Mouse (Mus musculus) liver, embryonic 15.5 days (tissue): ENCODE measurements around the gene Magi1. TPM values are rescaled to one million over a fixed set of nuclear protein-coding genes. Genes with fewer than 3 reads are reported as not detected.

Experiments
- ATAC-seq: fragments of 200-750 bp; cut with Nextera tagmentation; 2 replicates; pipeline ENCODE4 v1.8.0; 2017; ENCODE audit warnings: moderate number of reproducible peaks, mild to moderate bottlenecking, moderate library complexity; ENCODE audit not compliant: insufficient read depth
- H3K27ac ChIP-seq: fragments of 300-500 bp; sonication (generic); replicated peaks from 2 replicates; pipeline ENCODE4 v1.5.1; 2015; ENCODE audit warnings: mild to moderate bottlenecking, inconsistent platforms
- H3K27me3 ChIP-seq: fragments of 300-500 bp; sonication (generic); 2 replicates; pipeline ENCODE4 v1.6.1; 2015; ENCODE audit warnings: mild to moderate bottlenecking, inconsistent platforms
- H3K36me3 ChIP-seq: fragments of 300-500 bp; sonication (generic); replicated peaks from 2 replicates; pipeline ENCODE4 v1.6.1; 2015; ENCODE audit warnings: moderate library complexity, mild to moderate bottlenecking, inconsistent platforms
- H3K4me1 ChIP-seq: fragments of 300-500 bp; sonication (generic); replicated peaks from 2 replicates; pipeline ENCODE4 v1.6.1; 2015; ENCODE audit warnings: inconsistent platforms
- H3K4me2 ChIP-seq: fragments of 300-500 bp; sonication (generic); 2 replicates; pipeline ENCODE4 v1.6.1; 2015; ENCODE audit warnings: moderate library complexity, mild to moderate bottlenecking, inconsistent platforms
- H3K4me3 ChIP-seq: fragments of 300-500 bp; sonication (generic); replicated peaks from 2 replicates; pipeline ENCODE4 v1.5.1; 2015; ENCODE audit warnings: mild to moderate bottlenecking, inconsistent platforms
- H3K9ac ChIP-seq: fragments of 300-500 bp; sonication (generic); 2 replicates; pipeline ENCODE4 v1.6.1; 2015; ENCODE audit warnings: moderate library complexity, mild to moderate bottlenecking, inconsistent platforms
- H3K9me3 ChIP-seq: fragments of 300-500 bp; sonication (generic); replicated peaks from 2 replicates; pipeline ENCODE4 v1.6.1; 2016; ENCODE audit warnings: inconsistent platforms
- WGBS: fragments of 180-500 bp; shearing (Covaris S2); methylation state at CpG from one replicate; pipeline ENCODE4 v1.1.7; 2015; ENCODE audit warnings: mixed read lengths; ENCODE audit not compliant: insufficient replicate concordance; 5-methylcytosine and 5-hydroxymethylcytosine counted together
- polyA plus RNA-seq: library from polyadenylated mRNA; unstranded; fragments of >200 nt; fragmentation: Nextera tagmentation; extraction: Ambion mirVana; gene quantifications from 2 replicates; pipeline ENCODE4 v1.2.1, GENCODE M21; 2015

Gene Magi1
- polyA plus RNA-seq, 1 experiment from 2014 or later = 1.1 TPM

DNA sequence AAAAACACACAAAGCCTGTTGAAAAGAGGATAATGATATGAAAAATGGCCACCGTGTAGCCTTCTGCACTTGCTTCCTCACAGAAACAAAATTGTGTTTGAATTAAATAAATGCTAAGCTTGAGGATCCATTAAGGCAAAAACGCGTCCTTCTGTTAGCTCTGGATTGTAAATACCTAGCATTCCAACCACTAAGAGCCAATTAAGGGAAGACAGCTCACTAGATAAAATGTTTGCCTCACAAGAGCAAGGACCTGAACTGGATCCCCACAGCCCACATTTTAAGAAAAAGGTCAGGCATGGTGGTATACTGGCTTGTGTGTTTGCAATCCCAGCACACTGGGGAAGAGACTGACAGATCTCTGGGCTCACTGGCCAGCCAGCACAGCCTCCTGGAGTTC lies 53.6 kb downstream of the Magi1 start:
- Histone ChIP-seq H3K27ac (no peak overlapping the region), H3K4me1 (peaks cover 3% of the 10 kb centered on the region), H3K9me3 (no peaks in the 10 kb centered on the region), H3K4me3 (no peak overlapping the region), H3K36me3 (no peaks in the 10 kb centered on the region), H3K9ac (no peak overlapping the region), H3K4me2 (no peak overlapping the region), H3K27me3 (no peaks in the 10 kb centered on the region)
- WGBS = 41% methylated on average over 3 of the region's 3 CpGs
- no peak for ATAC-seq

DNA sequence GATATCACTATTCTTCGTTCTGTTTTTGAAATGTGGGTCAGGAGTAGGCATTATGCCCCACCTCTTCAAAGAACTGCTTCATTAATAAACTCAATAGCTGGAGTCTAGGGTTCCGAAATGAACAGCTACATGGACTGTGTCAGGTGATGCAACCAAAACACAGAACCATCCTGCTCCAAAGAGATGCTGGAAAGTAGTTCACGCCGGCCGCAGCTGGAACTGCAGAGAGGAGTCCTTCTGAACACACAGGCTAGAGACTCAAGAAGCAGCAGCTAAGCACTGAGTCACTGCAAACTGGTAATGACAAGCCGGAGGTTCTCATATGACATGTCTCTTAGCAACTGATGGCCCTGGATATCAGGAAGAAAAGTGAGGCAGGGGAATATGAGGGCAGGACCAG lies 57.5 kb downstream of the Magi1 start:
- Histone ChIP-seq H3K27me3 (no peaks in the 10 kb centered on the region), H3K4me3 (no peak overlapping the region), H3K36me3 (no peaks in the 10 kb centered on the region), H3K9me3 (no peaks in the 10 kb centered on the region), H3K27ac (no peak overlapping the region), H3K9ac (no peak overlapping the region), H3K4me1 (peaks cover 3% of the 10 kb centered on the region), H3K4me2 (no peak overlapping the region)
- WGBS = 55% methylated on average over 6 of the region's 6 CpGs
- ATAC-seq = no peak

DNA sequence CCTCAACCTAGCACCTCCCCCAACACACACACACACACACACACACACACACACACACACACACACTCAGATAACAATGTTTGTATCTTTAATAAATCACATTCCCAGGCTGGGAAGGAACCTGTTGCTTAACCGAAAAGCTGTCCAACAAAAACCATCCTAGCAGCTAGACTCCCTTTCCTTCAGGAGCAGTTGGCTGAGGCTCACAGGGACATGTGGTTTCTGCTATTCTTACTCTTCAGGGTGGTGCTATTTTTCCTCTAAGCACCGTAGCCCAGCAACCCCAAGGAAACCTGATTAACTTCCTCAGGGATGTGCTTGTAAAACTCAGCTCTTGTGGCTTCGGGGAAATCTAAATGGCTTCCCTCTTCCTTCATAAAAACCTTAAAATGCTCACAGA lies 57.9 kb downstream of the Magi1 start:
- Histone ChIP-seq H3K36me3 (no peaks in the 10 kb centered on the region), H3K4me1 (peaks cover 3% of the 10 kb centered on the region), H3K9me3 (no peaks in the 10 kb centered on the region), H3K27me3 (no peaks in the 10 kb centered on the region), H3K27ac (no peak overlapping the region), H3K9ac (no peak overlapping the region), H3K4me2 (no peak overlapping the region), H3K4me3 (no peak overlapping the region)
- no peak for ATAC-seq
- WGBS = 24% methylated on average over 3 of the region's 3 CpGs

DNA sequence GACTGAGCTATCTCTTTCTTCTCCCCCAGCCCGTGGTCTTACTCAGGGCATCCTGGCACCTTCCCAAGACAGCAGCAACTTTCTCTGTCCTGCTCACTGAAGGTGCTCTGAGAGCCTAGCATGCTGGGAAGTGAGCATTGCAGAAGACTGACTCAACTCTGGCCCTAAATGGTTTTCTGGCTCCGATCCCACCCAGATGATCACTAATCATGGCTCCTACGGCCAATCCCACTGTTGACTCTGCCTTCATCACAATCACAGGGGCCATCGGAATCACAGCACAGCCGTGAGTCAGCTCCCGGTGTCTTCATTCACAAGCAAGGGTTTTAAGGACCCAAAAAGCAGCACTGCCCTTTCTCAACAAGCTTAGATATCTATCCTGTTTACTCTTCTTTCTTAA lies 58.6 kb downstream of the Magi1 start:
- Histone ChIP-seq H3K4me2 (no peak overlapping the region), H3K9me3 (no peaks in the 10 kb centered on the region), H3K27me3 (no peaks in the 10 kb centered on the region), H3K4me1 (peaks cover 3% of the 10 kb centered on the region), H3K9ac (no peak overlapping the region), H3K36me3 (no peaks in the 10 kb centered on the region), H3K27ac (no peak overlapping the region), H3K4me3 (no peak overlapping the region)
- whole genome bisulfite sequencing = 60% methylated on average over 6 of the region's 6 CpGs
- ATAC-seq = no peak

DNA sequence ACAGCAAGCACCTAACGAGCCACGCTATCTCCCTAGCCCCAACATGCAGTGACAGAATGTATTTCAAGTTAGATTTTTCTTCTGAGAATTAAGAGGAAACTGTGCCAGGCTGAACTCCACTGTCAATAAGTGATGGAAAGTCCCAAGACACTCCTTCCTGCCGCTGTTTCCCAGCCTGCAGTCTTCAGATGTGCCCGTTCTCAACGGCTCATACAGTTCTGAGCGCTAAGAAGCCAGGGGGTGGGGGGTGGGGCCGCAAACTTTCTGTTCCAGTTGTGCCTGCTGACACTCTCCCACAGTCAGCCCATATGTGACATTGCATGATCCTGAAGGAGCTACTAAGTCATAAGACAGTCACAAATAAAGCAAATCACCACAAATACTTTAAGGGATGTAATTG lies 61.5 kb downstream of the Magi1 start:
- 31% methylated on average over 7 of the region's 7 CpGs for WGBS
- Histone ChIP-seq H3K9me3 (no peaks in the 10 kb centered on the region), H3K4me3 (no peak overlapping the region), H3K4me2 (no peak overlapping the region), H3K4me1 (peaks cover 3% of the 10 kb centered on the region), H3K9ac (no peak overlapping the region), H3K36me3 (no peaks in the 10 kb centered on the region), H3K27me3 (no peaks in the 10 kb centered on the region), H3K27ac (no peak overlapping the region)
- no peak for ATAC-seq

DNA sequence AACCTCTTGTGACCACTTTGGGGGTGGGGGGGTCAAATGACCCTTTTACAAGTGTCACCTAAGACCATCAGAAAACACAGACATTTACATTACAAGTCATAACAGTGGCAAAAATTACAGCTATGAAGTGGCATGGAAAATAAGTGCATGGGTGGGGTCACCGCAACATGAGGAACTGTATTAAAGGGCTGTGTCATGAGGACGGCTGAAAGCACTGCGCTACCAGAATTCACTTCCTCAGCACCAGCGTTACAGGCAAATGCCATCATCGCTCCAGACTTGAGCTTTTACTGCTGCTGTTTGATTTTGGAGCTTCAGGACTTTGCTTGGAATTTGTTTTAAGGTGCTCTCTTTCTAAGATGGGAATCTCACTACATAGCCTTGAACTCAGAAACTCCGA lies 62.0 kb downstream of the Magi1 start:
- WGBS = 62% methylated on average over 6 of the region's 6 CpGs
- Histone ChIP-seq H3K4me3 (no peak overlapping the region), H3K4me2 (no peak overlapping the region), H3K27ac (no peak overlapping the region), H3K9me3 (no peaks in the 10 kb centered on the region), H3K4me1 (peaks cover 3% of the 10 kb centered on the region), H3K36me3 (no peaks in the 10 kb centered on the region), H3K9ac (no peak overlapping the region), H3K27me3 (no peaks in the 10 kb centered on the region)
- ATAC-seq = no peak

DNA sequence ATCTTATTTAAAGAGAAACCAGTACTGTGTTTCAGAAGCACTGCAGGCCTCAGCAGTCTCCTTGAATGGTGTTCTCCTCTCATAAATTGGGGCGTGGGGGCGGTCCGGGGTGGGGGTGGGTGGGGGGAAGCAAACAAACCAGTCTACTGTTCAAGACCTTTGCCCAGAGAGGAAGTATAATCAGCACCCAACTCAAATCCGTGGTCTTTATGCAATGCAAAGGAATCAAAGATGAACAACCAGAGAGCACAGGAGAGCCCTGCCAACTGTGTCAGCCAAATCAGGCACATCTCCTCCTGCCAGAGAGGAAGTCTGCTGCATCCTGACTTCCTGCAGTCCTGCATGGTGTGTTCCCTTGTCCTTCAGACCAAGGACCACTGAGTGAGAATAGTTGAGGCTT lies 65.6 kb downstream of the Magi1 start:
- Histone ChIP-seq H3K4me1 (no peaks in the 10 kb centered on the region; the same call in 1 of the 2 replicates), H3K4me3 (no peak overlapping the region), H3K27ac (no peak overlapping the region), H3K4me2 (no peak overlapping the region), H3K9ac (no peak overlapping the region), H3K9me3 (no peaks in the 10 kb centered on the region), H3K36me3 (no peaks in the 10 kb centered on the region), H3K27me3 (no peaks in the 10 kb centered on the region)
- no peak for ATAC-seq
- WGBS = 40% methylated on average over 4 of the region's 4 CpGs

DNA sequence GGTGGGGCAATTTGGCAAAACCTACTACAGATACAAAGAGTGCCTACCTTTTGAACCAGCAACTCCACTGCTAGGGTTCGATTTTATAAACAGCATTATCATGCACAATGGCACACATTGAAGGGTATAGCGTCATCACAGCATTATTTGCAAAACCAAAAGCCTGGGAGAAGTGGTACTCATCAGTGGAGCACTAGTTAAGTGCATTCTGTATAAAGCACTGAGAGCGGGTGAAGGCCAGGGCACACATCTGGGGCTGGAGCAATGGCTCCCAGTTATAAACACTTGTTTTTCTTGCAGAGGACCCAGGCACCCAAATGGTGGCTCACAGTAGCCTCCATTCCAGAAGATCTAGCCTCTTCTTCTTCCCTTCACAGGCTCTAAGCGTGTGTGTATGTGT lies 67.9 kb downstream of the Magi1 start:
- Histone ChIP-seq H3K36me3 (no peaks in the 10 kb centered on the region), H3K4me3 (no peak overlapping the region), H3K9ac (no peak overlapping the region), H3K9me3 (no peaks in the 10 kb centered on the region), H3K27ac (no peak overlapping the region), H3K27me3 (no peaks in the 10 kb centered on the region), H3K4me1 (no peaks in the 10 kb centered on the region; the same call in 1 of the 2 replicates), H3K4me2 (no peak overlapping the region)
- 68% methylated on average over 4 of the region's 4 CpGs for WGBS
- ATAC-seq = no peak

DNA sequence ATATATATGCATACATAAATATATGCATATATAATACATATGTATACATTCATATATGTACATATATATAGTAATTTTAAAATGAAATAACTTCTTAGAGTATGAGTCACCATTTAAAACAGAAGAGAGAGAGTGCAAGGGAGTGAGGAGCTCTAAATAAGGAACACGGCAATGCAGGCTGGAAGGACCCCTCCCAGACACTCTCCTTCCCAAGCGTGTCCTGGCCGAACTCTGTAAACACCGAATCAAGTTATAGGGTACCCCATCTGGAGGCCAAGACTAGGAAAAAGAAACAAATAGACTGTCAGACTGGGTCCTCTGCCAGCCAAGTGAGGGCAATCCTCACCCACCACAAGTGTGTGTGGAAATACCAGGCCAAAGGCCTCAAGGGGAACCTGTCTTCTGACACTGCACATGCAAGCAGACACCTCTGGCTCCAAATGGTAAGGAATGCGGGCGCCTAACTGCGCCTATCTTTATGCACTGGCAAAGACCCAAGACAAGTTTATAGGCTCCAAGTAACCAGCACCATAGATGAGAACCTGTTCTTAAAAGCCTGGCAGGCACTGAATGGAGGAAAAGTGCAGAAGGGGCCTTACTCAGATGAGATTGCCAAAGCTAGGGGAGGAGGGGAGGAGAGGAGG lies 68.7 kb downstream of the Magi1 start:
- Histone ChIP-seq H3K4me2 (no peak overlapping the region), H3K4me1 (no peaks in the 10 kb centered on the region; the same call in 1 of the 2 replicates), H3K27me3 (no peaks in the 10 kb centered on the region), H3K27ac (no peak overlapping the region), H3K4me3 (no peak overlapping the region), H3K9ac (no peak overlapping the region), H3K9me3 (no peaks in the 10 kb centered on the region), H3K36me3 (no peaks in the 10 kb centered on the region)
- no peak for ATAC-seq
- WGBS = 71% methylated on average over 7 of the region's 7 CpGs

DNA sequence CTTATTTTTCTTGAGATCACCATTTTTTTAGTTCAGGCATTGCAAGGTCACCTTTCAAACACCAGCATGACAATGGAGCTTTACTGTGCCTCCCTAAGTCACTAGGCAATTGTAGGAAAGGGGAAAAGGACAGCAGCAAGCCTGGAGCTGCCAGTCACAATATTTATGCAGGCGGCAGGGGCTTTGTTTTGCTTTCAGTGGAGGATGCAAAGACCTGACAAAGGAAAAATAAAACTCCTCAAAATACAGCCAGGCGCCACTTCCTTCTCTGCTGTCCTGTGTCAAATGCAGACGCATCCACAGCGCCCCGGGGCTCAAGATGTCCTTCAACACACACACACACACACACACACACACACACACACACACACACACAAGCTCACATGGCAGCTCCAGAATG lies 77.8 kb downstream of the Magi1 start:
- Histone ChIP-seq H3K27ac (no peak overlapping the region), H3K9me3 (no peaks in the 10 kb centered on the region), H3K4me1 (peaks cover 9% of the 10 kb centered on the region), H3K36me3 (no peaks in the 10 kb centered on the region), H3K4me2 (no peak overlapping the region), H3K27me3 (no peaks in the 10 kb centered on the region), H3K4me3 (no peak overlapping the region), H3K9ac (no peak overlapping the region)
- 32% methylated on average over 5 of the region's 5 CpGs for WGBS
- no peak for ATAC-seq

DNA sequence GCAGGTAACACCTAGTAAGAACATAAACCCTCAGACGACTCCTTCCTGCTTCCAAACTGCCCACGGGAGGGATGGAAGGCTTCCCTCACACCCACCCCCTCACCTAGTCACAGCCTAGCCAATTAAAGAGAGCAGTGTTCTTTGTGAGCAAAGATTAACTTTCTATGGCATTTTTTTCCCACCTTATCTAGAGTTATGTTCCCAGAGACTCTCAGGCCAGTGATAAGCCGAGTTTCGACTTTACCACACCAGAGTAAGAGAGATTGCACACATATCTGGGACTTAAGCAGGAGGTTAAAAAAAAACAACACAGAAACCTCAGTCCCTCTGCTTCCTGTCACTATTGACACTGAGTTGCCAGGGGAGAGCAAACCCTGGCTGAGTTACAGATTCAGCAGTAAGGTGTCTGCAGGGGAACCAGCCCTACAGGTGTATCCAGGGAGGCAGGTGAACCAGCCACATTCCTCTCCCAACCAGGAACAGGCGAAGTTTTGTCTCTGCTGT lies 80.0 kb downstream of the Magi1 start:
- no peaks in the 10 kb centered on the region for H3K27me3 ChIP-seq
- H3K36me3 ChIP-seq = no peaks in the 10 kb centered on the region
- H3K9ac ChIP-seq = no peak overlapping the region
- 9% methylated on average over 5 of the region's 5 CpGs for WGBS
- H3K4me2 ChIP-seq = no peak overlapping the region
- H3K9me3 ChIP-seq = no peaks in the 10 kb centered on the region
- H3K4me3 ChIP-seq = no peak overlapping the region
- no peak for ATAC-seq
- peaks cover 9% of the 10 kb centered on the region for H3K4me1 ChIP-seq
- no peak overlapping the region for H3K27ac ChIP-seq

DNA sequence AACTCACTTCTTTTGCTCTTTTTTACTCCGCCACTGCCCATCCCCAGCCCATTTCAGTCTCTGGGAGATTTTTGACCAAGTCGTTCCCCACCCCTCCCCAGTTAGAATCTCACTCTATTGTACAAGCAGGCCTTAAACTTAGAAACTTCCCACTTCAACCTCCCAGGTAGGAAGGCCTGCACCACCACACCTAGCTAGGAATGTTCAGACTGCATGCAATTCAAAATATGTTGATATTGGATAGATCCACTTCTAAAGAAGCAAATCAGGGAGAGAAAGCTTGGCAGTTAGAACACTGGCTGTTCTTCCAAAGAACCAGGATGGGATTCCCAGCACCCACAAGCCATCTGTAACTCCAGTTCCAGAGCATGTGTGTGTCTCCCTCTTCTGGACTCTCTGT lies 81.8 kb downstream of the Magi1 start:
- H3K4me1 ChIP-seq = peaks cover 9% of the 10 kb centered on the region
- no peak overlapping the region for H3K9ac ChIP-seq
- 64% methylated on average over 2 of the region's 2 CpGs for WGBS
- no peaks in the 10 kb centered on the region for H3K9me3 ChIP-seq
- H3K27me3 ChIP-seq = no peaks in the 10 kb centered on the region
- no peaks in the 10 kb centered on the region for H3K36me3 ChIP-seq
- no peak overlapping the region for H3K27ac ChIP-seq
- ATAC-seq = no peak
- no peak overlapping the region for H3K4me2 ChIP-seq
- no peak overlapping the region for H3K4me3 ChIP-seq
